Mouse (Mus musculus): ENCODE results near the gene Gpx3. TPM values are rescaled to one million over a fixed set of nuclear protein-coding genes. Genes with fewer than 3 reads are reported as not detected.

Gene Gpx3
- polyA plus RNA-seq, 1 experiment: 5.9 TPM

DNA sequence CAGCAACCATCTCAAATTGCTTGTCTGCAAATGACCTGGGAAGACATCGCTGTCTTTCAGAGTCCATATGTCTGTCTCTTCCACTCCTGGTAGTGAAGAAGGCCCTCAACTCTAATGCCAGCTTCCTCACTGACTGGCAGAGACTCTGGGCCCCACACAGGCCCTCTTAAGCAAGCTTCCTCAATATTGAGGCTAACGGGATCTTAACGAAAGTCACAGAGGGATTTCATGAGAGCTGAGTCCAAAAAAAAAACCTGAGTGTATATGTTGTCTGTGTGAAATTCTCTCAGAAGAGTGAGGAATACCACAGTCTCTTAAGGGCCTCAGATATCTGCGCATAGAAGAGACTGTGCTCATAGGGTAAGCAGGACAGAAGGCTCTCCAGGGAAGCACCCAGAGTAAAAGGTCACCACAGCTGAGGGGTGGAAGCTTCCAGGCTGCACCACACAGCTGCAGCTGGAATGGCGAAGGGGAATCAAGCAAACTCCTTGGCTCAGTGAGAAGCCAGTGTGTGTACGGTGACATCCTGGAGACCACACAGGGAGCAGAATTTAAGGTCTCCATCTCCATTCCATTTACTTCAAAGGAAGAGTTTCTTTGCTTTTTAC lies 18.8 kb downstream of the Gpx3 start:
- no peak for TF ChIP-seq POLR2A (IDR thresholded peaks at IDR 0.05; ENCODE audit: extremely low read depth, insufficient read depth, low read length)
- no peak for TF ChIP-seq CTCF (IDR thresholded peaks at IDR 0.05; ENCODE audit: extremely low read depth, insufficient read depth, low read length)
- H3K4me1 ChIP-seq (ENCODE audit: control insufficient read depth, insufficient read depth, low read length): no peaks in the 10 kb centered on the region
- no peak overlapping the region for H3K4me3 ChIP-seq (ENCODE audit: insufficient read depth, low read length)
- no peak overlapping the region for H3K27ac ChIP-seq (ENCODE audit: insufficient read depth, low read length)

DNA sequence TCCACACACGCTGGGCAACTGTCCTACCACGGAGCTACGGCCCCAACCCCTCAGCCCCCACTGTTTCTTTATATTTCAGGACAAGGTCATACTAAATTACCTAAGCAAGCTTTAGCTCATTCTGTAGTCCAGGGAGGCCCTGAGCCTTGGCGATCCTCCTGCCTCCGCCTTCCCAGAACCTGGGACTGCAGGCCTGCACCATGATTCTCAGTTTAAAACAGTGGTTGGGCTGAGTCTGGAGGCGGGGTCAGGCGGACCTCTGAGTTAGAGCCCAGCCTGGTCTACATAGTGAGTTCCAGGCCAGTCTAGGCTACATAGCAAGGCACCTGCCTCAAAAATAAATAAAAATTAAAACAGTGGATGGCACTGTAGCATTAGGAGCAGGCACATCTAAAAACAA lies 19.5 kb downstream of the Gpx3 start:
- H3K4me3 ChIP-seq (ENCODE audit: insufficient read depth, low read length): no peak overlapping the region
- no peak overlapping the region for H3K27ac ChIP-seq (ENCODE audit: insufficient read depth, low read length)
- no peaks in the 10 kb centered on the region for H3K4me1 ChIP-seq (ENCODE audit: control insufficient read depth, insufficient read depth, low read length)
- TF ChIP-seq CTCF (IDR thresholded peaks at IDR 0.05; ENCODE audit: extremely low read depth, insufficient read depth, low read length) (no peak), POLR2A (IDR thresholded peaks at IDR 0.05; ENCODE audit: extremely low read depth, insufficient read depth, low read length) (no peak)

DNA sequence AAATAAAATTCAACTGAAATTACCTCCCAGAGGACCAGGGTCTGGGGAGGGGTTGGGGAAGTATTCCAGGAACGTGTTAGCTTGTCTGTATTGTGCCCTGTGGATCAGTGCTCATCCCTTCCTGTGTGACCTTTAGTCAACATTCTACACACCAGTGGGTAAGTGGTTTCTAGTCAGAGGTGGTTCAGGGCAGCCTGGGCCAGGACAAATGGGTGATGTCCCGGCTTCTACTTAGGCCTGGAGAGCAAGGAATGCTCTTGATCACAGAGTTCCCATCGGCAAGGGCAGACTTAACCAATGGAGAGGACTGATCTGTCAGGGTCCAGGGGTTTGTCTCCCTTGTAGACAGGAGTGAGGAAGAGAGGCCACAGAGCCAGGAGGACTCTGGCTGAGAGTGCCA lies 20.2 kb downstream of the Gpx3 start:
- no peak for TF ChIP-seq POLR2A (IDR thresholded peaks at IDR 0.05; ENCODE audit: extremely low read depth, insufficient read depth, low read length)
- no peak for TF ChIP-seq CTCF (IDR thresholded peaks at IDR 0.05; ENCODE audit: extremely low read depth, insufficient read depth, low read length)
- H3K27ac ChIP-seq (ENCODE audit: insufficient read depth, low read length): no peak overlapping the region
- H3K4me3 ChIP-seq (ENCODE audit: insufficient read depth, low read length): no peak overlapping the region
- no peaks in the 10 kb centered on the region for H3K4me1 ChIP-seq (ENCODE audit: control insufficient read depth, insufficient read depth, low read length)

DNA sequence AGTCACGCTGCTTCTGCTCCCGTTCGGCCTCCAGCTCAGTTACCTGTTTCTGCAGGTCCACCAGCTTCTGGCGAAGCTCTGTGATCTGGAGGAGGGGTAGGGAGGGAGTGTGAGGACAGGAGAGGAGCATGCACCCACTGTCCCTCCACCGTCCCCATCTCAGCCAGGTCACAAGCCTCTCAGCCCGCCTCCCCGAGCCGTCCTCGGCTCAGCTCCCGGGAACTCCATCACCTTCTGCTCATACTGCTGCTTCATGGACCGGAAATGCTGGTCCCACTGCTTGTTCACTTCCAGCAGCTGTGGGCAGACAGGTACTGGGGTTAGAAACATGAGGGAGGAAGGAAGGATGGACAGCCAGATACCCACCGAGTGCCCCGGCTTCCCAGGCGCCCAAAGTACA lies 21.9 kb downstream of the Gpx3 start:
- TF ChIP-seq CTCF (IDR thresholded peaks at IDR 0.05; ENCODE audit: extremely low read depth, insufficient read depth, low read length) (no peak), POLR2A (IDR thresholded peaks at IDR 0.05; ENCODE audit: extremely low read depth, insufficient read depth, low read length) (no peak)
- Histone ChIP-seq H3K4me1 (ENCODE audit: control insufficient read depth, insufficient read depth, low read length) (no peaks in the 10 kb centered on the region), H3K27ac (ENCODE audit: insufficient read depth, low read length) (no peak overlapping the region)

DNA sequence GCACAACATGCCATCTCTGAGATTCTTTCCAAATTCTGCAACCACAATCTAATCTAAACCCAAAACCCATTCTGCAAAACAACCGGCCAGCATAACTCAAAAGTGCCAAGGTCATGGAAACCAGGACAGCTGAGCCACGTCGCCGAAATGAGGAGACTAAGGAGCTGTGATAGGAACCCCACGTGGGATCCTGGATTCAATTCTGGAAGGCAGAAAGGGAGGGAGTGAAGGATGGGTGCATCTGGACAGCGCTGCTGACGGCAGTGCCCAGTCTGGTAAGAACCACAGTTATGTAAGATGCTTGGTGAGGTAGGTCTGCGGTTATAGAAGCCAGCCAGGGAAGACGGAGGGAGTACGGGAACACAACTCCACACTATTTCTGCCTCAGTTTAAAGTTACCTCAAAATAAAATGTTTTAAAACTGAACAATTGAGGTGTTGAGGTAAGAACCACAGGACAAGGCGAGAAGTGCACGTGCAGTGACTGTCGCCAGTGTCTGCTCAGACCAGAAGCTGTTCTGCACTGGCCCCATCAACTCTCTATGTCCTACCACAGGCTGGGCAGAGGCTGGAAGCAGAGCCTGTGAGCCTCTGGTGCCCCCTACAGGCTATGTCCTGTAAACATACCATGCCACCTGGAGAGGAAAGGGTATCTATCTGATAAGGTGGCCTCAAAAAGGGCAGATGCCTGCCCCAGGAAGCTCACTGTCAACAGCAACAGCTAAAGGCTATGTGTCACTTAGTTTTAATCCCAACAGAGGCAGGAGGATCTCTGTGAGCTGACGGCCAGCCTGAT lies 25.3 kb downstream of the Gpx3 start:
- TF ChIP-seq CTCF (IDR thresholded peaks at IDR 0.05; ENCODE audit: extremely low read depth, insufficient read depth, low read length) (peak; percentile 78), POLR2A (IDR thresholded peaks at IDR 0.05; ENCODE audit: extremely low read depth, insufficient read depth, low read length) (no peak)
- Histone ChIP-seq H3K4me3 (ENCODE audit: insufficient read depth, low read length) (no peak overlapping the region), H3K27ac (ENCODE audit: insufficient read depth, low read length) (no peak overlapping the region), H3K4me1 (ENCODE audit: control insufficient read depth, insufficient read depth, low read length) (no peaks in the 10 kb centered on the region)

More for the DNA sequence above, 21.9 kb downstream of the Gpx3 start:
- H3K4me3 ChIP-seq (ENCODE audit: insufficient read depth, low read length): no peak overlapping the region

DNA sequence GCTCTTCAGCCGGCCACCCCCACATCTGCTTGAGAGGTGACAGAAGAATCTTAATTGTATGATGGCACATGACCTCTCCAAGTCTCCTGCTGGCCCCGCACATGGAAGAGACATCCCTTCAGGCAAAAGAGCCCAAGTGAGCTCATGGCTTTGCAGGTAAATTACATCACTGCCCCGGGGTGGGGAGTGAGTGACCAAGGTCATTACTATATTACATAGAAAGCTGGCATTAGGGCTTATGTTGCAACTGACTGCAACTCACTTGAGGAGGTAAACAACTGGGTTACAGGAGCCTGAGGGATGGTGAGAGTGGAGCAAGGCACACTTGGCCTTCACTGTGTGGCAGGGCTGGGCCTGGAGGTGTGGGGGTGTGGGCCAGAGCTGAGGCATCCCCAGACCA lies 26.0 kb downstream of the Gpx3 start:
- no peak for TF ChIP-seq POLR2A (IDR thresholded peaks at IDR 0.05; ENCODE audit: extremely low read depth, insufficient read depth, low read length)
- no peak for TF ChIP-seq CTCF (IDR thresholded peaks at IDR 0.05; ENCODE audit: extremely low read depth, insufficient read depth, low read length)
- Histone ChIP-seq H3K27ac (ENCODE audit: insufficient read depth, low read length) (no peak overlapping the region), H3K4me3 (ENCODE audit: insufficient read depth, low read length) (no peak overlapping the region), H3K4me1 (ENCODE audit: control insufficient read depth, insufficient read depth, low read length) (no peaks in the 10 kb centered on the region)

DNA sequence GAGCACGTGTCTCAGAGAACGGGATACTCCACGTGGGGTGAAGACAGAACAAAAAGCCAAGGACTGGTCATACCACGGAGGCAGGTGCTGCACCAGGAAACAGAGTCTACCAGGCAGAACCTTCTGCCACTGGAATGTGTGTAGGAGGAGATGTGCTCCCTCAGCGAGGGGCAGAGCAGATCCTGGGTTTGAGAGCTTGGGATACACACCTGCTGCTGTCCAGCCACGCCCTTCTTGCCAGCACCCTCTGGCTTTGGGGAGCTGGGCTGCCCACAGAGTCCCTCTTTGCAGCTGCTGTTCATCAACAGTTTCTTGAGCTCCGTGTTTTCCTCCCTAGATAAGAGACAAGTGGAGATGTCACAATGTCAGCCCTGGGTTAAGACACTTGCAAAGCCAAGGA lies 26.6 kb downstream of the Gpx3 start:
- no peak overlapping the region for H3K4me3 ChIP-seq (ENCODE audit: insufficient read depth, low read length)
- no peak overlapping the region for H3K27ac ChIP-seq (ENCODE audit: insufficient read depth, low read length)
- TF ChIP-seq POLR2A (IDR thresholded peaks at IDR 0.05; ENCODE audit: extremely low read depth, insufficient read depth, low read length) (no peak), CTCF (IDR thresholded peaks at IDR 0.05; ENCODE audit: extremely low read depth, insufficient read depth, low read length) (no peak)
- no peaks in the 10 kb centered on the region for H3K4me1 ChIP-seq (ENCODE audit: control insufficient read depth, insufficient read depth, low read length)

DNA sequence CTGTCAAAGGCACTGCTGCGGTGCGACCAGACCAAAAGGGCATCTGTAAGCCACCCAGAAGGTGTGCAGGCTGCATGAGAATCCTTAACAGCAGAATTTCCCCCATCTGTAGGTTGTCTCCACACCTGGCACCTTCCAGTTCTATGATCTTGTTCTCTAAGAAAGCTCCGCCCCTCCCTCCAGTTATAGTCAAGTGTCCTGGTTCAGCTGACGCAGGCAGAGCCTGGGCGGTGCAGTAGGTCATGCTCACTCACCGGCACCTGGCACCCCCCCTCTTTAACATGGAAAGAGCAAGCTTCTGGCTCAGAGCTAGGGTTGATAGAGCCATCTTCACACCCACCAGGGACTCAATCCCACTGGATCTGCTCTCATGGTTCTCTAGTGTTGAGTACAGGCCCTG lies 27.0 kb downstream of the Gpx3 start:
- no peaks in the 10 kb centered on the region for H3K4me1 ChIP-seq (ENCODE audit: control insufficient read depth, insufficient read depth, low read length)
- no peak overlapping the region for H3K27ac ChIP-seq (ENCODE audit: insufficient read depth, low read length)
- no peak for TF ChIP-seq CTCF (IDR thresholded peaks at IDR 0.05; ENCODE audit: extremely low read depth, insufficient read depth, low read length)
- TF ChIP-seq POLR2A (IDR thresholded peaks at IDR 0.05; ENCODE audit: extremely low read depth, insufficient read depth, low read length): no peak
- no peak overlapping the region for H3K4me3 ChIP-seq (ENCODE audit: insufficient read depth, low read length)

DNA sequence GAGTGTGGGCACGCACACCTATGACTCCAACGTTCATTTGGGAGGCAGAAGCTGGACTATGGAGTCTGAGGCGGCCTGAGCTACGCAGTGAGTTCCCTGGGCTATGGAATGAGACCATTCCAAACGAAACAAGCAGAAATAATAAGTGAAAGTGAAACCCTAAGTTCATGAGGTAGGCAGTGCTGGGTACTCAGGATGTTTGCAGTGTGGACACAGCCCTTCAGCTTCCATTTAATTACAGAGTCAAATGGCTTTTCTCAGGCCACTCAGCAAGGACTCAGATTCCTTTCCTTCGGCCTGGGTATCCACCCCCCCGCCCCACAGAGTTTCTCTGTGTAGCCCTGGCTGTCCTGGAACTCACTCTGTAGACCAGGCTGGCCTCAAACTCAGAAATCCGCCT lies 27.5 kb downstream of the Gpx3 start:
- no peaks in the 10 kb centered on the region for H3K4me1 ChIP-seq (ENCODE audit: control insufficient read depth, insufficient read depth, low read length)
- no peak overlapping the region for H3K27ac ChIP-seq (ENCODE audit: insufficient read depth, low read length)
- TF ChIP-seq POLR2A (IDR thresholded peaks at IDR 0.05; ENCODE audit: extremely low read depth, insufficient read depth, low read length): no peak
- TF ChIP-seq CTCF (IDR thresholded peaks at IDR 0.05; ENCODE audit: extremely low read depth, insufficient read depth, low read length): no peak
- H3K4me3 ChIP-seq (ENCODE audit: insufficient read depth, low read length): no peak overlapping the region
